Mouse (Mus musculus) kidney, postnatal 25 days (tissue): Measurements from ENCODE around the gene Amz2.

Experiments used
- DNase-seq, 2 experiments: peaks; one replicate each; pipeline ENCODE4 v3.0.0; 2021; ENCODE audit warnings: mixed read lengths in 2 of 2

Amz2 gene

DNA sequence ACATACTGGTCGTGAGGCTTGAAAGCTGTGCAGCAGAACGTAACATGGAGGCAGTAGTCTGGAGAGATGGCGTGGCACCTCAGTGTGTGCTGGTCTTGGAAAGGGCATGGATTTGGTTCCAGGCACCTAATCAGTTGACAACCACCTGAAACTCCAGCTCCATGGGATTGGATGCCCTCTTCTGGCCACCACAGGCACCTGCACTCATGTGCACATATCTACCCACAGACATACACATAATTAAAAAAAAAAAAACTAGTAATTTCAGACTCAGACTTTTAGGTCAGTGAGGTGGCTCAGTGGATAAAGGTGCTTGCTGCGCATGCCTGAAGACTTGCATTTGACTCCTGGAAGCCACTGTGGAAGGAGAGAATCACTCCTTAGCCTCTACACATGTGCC, 3.5 kb upstream of the Amz2 start:
- no peak for DNase-seq

DNA sequence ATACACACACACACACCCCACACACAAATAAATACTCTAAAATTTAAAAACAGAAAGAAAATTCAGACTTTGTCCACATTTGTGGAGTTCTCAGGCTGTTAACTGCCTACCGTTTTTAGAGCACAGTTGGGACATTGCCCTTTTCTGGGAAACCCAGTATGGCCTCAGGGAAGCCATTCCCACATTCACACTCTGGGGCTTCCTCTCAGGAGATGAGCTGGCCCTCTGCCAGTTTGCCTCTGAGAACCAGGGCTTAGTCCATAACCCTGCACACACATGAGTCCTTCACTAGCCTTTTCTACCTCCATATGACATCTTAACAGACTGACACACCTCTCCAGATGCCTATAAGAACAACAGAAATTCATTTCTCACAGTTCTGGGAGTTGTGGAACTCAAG, 2.5 kb upstream of the Amz2 start:
- peak; percentile 39 to 54 for DNase-seq

DNA sequence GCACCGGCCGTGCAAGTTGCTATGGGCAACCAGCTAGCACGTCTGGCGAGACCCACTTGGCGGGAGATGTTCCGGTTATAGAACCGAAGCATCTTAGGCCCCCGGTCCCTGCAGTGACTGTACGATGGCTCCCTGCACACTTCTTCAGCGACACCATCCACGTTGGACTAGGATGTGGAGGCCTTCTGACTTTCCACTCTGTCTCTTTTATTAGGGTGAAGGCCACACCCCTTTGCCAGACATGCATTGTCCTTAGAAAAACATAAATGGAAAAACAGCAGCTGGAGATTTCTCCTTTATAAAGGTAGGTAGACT, 483 bp downstream of the Amz2 start:
- no peak for DNase-seq

DNA sequence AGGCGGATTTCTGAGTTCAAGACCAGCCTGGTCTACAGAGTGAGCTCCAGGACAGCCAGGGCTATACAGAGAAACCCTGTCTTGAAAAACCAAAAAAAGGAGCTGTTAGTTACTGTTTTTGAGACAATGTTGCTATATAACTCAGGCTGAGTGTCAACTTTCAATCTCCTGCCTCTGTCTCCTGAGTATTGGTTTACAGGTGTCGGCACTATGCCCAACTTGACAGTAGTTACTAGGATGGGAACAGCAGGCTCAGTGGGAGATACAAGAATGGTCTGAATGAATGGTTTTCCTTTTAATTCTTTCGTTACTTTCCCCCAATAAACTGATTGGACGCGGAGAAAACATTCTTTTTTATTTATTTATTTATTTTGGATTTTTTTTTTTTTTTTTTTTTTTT, 1.6 kb downstream of the Amz2 start:
- no peak for DNase-seq

DNA sequence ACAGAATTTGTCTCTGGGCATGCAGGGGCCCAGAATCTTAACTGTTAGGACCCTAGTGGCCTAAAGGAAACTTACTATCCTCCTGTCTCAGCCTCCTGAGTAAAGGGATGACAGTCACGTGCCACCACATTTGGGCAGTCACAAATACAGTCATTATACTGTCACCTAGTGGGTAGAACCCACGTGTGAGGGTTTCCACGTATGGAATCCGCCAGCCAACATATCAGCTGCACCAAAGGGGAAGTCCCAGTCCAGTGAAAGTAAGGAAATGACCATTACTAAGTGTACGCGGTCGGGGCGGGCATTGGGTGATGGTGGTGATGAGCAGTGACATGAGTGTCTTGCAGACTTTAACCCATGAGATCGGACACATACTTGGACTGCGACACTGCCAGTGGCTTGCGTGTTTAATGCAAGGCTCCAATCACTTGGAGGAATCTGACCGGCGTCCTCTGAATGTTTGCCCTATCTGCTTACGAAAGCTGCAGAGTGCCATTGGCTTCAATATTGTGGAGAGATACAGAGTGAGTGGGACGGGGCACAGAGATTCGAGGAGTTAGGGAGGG, 8.6 kb downstream of the Amz2 start:
- DNase-seq: no peak

DNA sequence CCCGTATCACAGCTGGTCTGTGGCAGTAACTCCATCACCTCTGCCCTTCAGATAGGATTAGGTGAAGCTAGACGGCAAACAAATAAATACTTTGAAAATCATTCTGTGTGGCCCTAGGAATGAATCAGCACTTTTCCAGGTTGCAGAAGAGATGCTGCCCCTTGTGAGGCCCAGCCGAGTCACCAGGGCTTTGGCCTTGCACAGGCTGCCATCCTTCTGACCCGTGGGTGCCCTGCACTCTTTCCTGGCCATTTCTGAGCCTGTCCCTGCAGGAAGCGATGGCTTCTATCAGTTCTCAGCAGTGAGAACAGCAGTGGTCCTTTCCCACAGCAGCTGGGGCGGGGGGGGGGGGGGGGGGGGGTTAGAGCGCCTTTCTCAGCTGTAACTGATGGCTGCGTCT, 11.1 kb downstream of the Amz2 start:
- DNase-seq: no peak

DNA sequence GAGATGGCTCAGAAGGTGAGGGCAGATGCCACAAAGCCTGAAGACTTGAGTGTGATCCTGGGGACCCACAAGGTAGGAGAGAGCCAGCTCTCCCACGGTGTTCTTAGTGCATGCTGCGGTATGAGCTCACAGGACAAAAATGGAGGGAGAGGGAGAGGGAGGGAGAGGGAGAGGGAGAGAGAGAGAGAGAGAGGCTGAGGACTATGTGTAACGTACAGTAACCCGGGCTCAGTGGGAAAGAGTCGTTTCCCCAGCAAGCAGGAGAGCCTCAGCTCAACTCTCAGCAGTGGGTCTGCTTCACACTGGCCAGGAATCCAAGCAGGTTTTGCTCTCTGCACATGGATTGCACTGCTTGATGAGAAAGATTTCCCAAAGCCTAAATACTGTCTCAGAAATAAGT, 13.5 kb downstream of the Amz2 start:
- no peak for DNase-seq

DNA sequence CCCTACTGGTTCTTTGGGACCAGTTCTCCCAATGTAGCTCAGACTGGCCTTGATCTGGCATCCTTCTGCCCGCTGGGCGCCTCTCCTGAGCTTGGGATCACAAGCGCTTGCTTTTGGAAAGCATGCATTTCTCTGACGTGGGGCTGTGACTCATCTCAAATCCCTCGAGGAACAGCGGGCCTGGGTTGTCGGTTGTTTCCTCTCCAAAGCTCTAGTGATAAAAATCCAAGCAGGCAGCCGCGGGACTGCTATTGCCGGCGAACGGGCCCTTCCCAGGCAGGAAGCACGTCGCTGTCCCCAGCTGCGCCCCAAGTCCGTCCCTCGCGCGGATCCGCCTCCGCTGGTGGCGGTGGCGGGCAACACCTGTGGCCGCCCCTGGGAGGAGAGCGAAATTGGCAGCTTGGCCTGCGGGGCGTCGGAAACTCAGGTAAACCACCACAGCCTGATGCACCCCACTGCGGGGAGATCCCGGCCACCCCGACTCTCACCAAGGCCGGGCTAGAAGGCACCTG, 14.1 kb downstream of the Amz2 start:
- DNase-seq: peak; percentile 78 to 89

DNA sequence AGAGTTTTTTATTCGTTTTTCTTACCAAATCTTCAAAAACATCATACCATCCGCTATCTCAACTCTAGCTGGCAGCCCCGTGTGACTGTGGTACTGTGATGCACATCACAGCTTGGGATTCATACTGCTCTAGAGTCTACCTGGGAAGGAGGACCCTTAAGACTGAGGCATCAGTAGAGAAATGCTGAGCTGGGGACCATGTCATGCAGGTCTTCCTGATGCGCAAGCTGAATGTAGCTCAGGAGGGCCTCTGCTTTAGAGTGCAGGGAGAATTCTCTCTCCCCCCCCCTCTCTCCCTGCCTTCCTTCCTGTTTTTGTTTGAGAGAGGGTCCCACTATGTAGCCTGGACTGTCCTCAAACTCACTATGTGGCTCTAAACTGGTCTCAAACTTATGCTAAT, 14.9 kb downstream of the Amz2 start:
- DNase-seq: no peak

DNA sequence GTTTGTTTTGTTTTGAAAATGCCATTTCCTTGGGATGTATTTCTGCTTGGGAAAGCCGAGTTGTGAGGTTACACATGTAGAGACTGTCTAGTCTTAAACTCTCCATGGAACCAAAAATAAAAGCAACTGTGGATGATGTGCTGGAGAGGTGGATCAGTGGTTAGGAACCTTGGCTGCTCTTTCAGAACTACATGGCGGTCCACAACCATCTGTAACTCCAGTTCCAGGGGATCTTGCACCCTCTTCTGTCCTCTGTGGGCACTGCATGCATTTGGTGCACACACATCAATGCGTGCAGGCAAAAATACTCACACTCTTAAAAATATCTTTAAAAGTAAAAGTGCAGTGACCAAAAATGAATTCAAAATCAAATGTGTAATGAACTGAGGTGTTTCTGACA, 15.4 kb downstream of the Amz2 start:
- DNase-seq: peak in 1 of 2 experiments; percentile 64

DNA sequence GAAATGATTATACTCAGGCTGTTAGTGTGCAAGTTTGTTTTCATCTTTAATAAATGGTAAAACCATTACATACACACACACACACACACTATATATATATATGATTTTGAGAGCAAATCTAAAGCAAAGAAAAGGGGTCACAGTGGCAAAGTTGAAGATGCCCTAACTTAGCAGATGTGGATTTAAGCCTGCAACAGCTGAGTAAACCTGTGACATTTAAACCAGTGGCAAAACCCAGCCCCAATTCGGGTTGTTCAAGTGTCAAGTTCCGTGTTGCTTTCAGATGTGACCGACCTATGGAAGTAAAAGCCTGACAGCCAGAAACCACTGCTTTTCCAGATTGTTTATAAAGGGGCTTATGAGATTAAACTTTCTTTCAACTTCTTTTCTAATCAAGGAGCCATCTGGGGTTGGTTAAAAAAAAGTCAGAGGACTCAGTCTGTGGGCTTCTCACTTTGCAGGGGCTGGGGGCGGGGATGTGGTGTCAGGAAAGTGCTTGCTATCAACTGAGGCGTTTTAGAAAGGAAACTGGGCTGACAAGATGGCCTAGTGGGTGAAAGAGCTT, 16.5 kb downstream of the Amz2 start:
- DNase-seq: no peak

DNA sequence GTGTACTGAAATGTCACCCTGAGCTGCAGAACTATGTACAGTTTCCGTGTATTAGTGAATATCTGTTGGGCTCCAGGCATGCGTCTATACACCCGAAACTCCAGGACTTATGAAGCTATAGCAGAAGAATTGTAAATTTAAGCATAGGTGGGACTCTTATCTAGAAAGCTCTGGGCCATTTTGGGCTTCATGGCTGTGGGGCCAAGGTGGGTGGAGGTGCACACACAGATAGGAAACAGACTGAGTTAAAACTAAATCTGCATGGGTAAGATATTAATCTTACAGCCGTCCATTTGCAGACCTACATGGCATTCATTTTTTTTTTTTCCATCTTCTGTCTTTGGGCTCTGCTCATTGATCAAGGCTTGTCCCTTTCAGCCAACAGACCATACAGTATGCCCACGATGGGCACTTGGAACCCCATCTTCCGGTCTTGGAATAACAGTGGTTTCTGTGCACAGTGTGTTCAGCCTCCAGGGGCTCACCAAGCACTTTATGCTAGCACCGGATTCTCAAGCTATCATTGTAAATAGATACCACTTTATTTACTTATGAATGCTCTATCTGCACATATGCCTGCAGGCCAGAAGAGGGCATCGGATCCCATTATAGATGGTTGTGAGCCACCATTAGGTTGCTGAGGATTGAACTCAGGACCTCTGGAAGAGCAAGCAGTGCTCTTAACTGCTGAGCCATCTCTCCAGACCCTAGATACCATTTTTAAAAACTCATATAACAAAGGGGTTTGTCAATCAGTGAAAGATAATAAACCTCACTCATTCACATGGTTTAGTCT, 17.9 kb downstream of the Amz2 start:
- DNase-seq: no peak

DNA sequence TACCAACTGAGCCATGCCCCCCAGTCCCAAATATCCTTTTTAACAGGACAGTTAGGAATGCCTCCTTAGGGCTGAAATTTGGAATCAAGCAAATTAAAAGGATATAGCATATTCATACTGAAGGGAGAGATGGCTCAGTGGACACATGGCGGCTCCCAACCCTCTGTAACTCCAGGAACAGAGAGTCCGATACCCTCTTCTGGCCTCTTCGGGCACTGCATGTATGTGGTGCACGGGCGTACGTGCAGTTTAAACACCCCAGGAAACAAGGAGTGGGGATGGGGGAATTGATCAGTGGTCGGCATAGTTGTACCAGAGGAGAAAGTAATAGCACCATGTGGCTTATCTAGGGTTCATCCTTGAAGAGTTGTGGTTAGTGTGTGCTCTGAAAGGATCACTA, 18.9 kb downstream of the Amz2 start:
- DNase-seq: peak in 1 of 2 experiments; percentile 32

DNA sequence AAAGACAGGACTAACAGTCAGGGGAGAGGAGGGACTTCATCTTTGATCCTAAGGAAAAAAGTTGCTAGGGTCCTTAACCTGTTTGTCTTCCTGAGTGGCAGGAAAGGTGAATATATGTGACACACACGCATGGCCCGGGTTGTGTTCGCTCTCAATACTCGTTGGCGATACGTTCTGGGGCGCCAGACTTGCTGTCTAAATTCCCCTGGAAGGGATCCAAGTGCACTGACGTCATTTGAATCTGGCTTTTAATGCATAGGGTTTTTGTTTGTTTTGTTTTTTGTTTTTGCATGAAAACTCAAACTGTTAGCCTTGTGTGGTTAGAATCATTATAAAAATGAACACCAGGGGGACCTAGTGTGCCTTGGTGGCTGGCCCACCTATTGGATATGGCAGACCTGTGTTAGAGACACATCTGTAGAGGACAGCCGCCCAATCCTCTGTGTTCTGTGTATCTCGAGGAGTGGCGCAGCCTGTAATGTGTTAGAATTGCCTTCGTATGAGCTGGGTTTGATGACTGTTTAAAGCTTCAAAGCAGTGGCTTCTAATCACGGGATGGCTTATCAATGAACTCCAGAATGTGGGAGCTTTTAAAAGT, 19.8 kb downstream of the Amz2 start:
- DNase-seq: peak in 1 of 2 experiments; percentile 11

DNA sequence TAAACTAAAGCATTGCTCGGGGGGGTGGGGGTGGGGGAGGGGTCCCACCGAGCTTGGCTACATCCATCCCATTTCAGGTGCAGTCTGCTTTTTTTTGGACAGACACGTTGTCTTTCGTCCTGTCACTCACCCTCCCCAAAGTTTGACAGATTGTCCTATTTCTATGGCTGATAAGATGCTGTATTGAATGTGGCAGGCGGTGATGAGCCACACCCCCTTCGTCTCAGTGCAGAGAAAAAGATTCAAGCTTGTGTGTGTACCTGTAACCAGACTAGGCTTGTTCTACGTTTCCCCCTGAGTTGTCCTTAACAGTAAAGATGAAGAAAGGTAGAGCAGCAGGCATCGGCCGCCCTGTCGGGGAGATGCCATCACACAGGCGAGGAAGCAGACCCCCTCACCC, 25.4 kb downstream of the Amz2 start:
- DNase-seq: no peak

DNA sequence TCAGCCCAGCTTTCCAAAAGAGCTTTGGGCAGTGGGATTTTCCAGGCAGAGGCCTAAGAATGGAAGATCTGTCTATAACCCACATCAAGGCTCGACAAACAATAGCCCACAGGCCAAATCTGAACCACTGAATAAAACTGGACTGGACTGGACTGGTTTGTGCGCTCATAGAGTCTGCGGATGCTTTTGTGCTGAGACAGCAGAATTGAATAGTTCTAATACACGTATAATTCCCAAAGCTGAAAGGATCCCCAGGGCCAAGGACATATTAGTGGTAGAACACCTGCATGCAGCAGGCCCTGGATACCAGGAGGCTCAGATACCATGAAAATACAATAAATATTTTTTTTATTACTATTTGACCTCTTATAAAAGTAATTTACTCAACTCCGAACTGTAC, 30.5 kb downstream of the Amz2 start:
- DNase-seq: no peak

DNA sequence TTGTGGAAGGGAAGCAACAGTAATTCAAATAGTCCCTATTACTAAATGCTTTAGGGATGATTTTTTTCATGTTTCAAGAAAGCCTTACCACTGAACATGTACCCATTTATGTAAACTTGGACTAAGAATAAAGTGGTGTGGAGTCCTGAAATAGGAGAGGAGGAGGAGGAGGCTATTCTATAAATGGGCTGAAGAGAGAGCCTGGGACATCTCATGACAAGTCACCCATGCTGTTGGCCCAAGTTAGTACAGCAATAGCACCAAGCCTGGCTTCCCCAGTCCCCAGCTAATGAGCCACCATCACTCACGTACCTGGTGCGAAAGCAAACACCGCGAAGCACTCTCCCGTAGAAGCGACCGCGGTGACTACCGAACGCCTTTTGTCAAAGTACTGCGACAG, 32.4 kb downstream of the Amz2 start:
- no peak for DNase-seq

DNA sequence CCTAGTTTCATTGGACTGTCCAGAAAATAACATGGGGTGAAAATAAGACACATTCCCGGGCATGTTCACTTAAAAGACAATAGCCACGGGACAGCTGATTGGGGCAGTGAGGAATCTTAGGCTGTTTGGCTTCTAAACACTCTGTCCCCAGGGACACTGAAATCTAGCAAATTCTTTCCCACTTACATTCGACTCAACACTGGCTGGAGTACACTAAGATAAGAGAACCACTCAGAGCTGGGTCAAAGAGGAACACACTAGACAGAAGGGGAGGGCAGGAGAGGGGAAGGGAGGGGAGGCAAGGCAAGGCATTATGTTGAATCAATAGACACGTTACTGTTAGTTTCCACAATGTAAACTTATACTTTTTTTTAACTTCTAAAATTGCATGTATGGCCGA, 34.8 kb downstream of the Amz2 start:
- no peak for DNase-seq

DNA sequence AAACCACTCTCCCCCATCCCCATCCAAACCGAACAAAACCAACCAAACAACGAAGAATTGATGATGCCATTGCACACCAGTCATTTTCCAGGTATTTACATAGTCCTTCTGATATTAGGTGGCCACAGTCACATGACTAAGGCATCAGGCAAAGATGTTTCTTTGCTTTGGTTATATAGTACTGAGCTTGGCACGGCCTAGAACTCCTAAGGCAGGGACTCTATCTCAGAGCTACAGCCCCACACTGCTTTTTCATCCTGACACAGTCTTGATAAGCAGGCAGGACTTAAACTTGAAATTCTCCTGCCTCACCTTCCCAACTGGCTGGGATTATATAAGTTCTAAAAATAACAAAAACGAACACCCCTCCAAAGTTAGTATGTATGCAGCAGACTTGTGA, 39.3 kb downstream of the Amz2 start:
- DNase-seq: no peak

DNA sequence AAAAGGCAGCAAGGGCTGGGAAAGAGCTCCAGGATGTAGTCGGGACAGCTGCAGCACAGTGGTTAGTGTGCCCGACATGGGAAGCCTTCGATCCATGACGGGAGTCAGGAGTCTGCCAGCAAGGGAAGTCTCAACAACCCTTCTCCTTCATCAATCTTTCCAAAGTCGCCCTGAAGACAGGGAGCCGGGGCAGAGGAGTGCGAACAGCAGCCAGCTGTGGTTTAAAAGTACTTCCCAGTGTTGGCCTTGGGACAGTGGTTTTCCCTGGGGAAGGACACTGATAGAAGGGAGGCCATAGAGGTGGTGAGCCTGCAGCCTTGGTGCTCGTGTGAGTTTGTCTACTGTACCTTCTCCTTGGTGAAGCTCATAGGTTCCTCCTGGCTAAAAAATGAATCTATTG, 41.2 kb downstream of the Amz2 start:
- no peak for DNase-seq

DNA sequence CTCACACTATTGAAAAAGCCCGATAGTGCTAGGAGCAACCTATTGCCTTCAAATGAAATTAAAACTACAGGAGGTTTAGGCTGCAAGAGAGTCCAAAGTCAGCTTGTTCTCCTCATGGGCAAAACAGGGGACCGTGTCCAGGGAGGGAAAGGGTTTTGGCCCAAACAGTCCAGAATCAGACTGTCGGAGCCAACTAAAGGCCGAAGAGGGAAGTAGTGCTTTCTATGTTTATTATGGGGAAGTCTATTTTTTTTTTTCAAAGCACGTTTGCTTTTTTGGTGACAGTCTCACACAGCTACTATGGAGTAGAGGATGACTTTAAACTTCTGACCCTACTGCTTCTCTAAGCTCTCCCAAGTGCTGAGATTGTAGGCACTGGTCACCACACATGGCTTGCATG, 42.4 kb downstream of the Amz2 start:
- DNase-seq: no peak

DNA sequence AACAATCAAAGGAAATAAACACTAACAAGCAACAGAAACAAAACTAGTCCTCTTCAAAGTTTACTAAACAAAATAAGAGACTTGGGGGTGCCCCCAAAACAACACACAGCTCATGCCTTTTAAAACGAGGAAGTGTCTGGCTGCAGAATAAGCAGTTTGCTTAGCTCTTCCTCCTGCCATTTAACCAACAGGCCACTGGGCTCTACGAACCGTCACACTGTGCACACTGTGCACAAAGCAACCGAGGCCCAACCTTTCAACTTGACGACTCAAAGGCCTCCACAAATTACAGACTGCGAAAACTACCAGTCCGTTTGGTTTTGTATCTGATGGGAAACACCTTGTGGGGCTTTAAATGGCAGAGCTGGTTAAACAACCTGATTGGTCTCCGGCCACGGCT, 44.4 kb downstream of the Amz2 start:
- no peak for DNase-seq

DNA sequence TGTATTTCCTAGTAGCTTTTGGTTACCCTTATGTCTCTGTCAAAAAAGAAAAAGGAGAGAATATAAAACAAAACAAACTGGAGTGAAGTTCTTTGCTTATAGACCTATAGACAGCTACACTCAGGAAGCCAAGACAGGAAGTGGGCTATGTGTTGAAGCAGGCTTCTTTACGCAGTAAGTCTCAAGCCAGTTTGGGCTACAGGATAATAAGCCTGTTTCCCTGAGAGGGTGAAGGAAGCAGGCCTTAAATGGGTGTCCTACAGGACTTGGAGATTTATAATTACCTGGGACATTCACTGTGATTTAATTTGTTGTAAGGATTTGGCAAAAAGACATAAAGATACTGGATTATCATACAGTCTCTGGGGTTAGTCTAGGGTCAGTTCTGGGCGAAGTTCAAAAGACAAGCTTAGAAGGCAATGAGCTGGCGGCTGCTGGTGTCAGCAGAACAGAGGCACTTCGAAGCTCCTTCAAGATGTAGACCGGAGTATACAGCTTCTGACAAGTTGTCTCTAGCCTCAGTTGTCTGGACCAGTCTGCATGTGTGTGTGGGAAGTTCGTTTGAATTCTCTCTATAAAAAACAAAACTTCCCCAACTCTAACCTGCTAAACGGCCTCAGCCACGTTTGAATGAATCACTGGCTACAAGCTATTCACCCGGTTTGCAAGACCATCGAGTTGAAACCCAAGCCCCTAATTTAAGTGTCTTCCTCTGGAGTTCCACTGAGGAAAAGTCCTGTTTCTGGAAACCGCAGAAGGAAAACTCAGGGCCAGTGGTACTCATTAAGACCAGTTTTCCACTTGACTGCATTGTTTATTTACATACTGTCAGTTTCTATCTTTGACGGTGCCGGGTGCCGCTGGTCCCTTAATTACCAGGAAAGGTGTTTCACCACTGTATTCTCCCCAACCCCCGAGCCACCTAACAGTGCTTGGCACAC, 45.4 kb downstream of the Amz2 start:
- DNase-seq: peak; percentile 45 to 70
